Mouse (Mus musculus) lung, adult 2 months (tissue): ENCODE data around the gene Srgap2. TPM values are rescaled to one million over a fixed set of nuclear protein-coding genes. Genes with fewer than 3 reads are reported as not detected.
A peak's percentile ranks its signal among the peaks of the same experiment; 100 is the strongest.

ENCODE experiments used
- DNase-seq: peaks from one replicate; pipeline ENCODE4 v3.0.0; 2022
- H3K4me1 ChIP-seq: fragments of 200-500 bp; 2 replicates; pipeline ENCODE4 v1.6.1; 2011; ENCODE audit warnings: low read length; ENCODE audit not compliant: control insufficient read depth, insufficient read depth
- H3K4me3 ChIP-seq: fragments of 200-500 bp; replicated peaks from 2 replicates; pipeline ENCODE3; 2011; ENCODE audit warnings: low read depth, mild to moderate bottlenecking, control low read depth, low read length; ENCODE audit errors: extremely low read depth
- CTCF ChIP-seq: fragments of 200-500 bp; IDR thresholded peaks from 2 replicates; pipeline ENCODE4 v1.5.1; 2011; ENCODE audit warnings: mild to moderate bottlenecking, low read length, control low read depth; ENCODE audit not compliant: insufficient read depth
- POLR2A ChIP-seq: fragments of 200-500 bp; IDR thresholded peaks from 2 replicates; pipeline ENCODE4 v1.6.1; 2011; ENCODE audit warnings: low read depth, mild to moderate bottlenecking, control low read depth, low read length, borderline replicate concordance; ENCODE audit errors: extremely low read depth
- WGBS: fragments of 180-500 bp; shearing (Covaris S2); methylation state at CpG from one replicate; pipeline ENCODE4 v1.1.7; 2018; 5-methylcytosine and 5-hydroxymethylcytosine counted together
- polyA plus RNA-seq: library from polyadenylated mRNA; depleted of rRNA; stranded (reverse); fragments of >200 nt; gene quantifications from 2 replicates; pipeline ENCODE4 v1.2.3, GENCODE M21; 2012

Gene Srgap2
- polyA plus RNA-seq, 1 experiment = 34.8 TPM

GRCm38 (mm10) chr1:131299788-131300187, 227.4 kb downstream of the Srgap2 start:
- DNase-seq = no peak
- Histone ChIP-seq H3K4me3 (no peak overlapping the region), H3K4me1 (no peaks in the 10 kb centered on the region)
- TF ChIP-seq CTCF (no peak), POLR2A (no peak)
- WGBS = 72% methylated on average over 6 of the region's 6 CpGs

- H3K4me1 ChIP-seq = no peaks in the 10 kb centered on the region
- 77% methylated on average over 3 of the region's 3 CpGs for WGBS
- no peak overlapping the region for H3K4me3 ChIP-seq
- no peak for DNase-seq
- TF ChIP-seq POLR2A = no peak
- no peak for TF ChIP-seq CTCF
These were observed 227.9 kb downstream of the Srgap2 start for GRCm38 (mm10) chr1:131299240-131299639.

- H3K4me3 ChIP-seq = no peak overlapping the region
- 93% methylated on average over 9 of the region's 9 CpGs for WGBS
- TF ChIP-seq POLR2A (no peak), CTCF (no peak)
- DNase-seq = no peak
- H3K4me1 ChIP-seq = no peaks in the 10 kb centered on the region
These were observed 229.0 kb downstream of the Srgap2 start for GRCm38 (mm10) chr1:131298171-131298570.

GRCm38 (mm10) chr1:131296726-131297125, 230.4 kb downstream of the Srgap2 start:
- H3K4me1 ChIP-seq = no peaks in the 10 kb centered on the region
- 84% methylated on average over 7 of the region's 7 CpGs for WGBS
- H3K4me3 ChIP-seq = no peak overlapping the region
- TF ChIP-seq POLR2A (no peak), CTCF (no peak)
- DNase-seq = no peak

- no peak for DNase-seq
- Histone ChIP-seq H3K4me3 (no peak overlapping the region), H3K4me1 (no peaks in the 10 kb centered on the region)
- no peak for TF ChIP-seq POLR2A
- no peak for TF ChIP-seq CTCF
- WGBS = 75% methylated on average over 8 of the region's 8 CpGs
These were observed 232.0 kb downstream of the Srgap2 start for GRCm38 (mm10) chr1:131295200-131295599.

- 79% methylated on average over 2 of the region's 2 CpGs for WGBS
- no peak for DNase-seq
- H3K4me1 ChIP-seq = no peaks in the 10 kb centered on the region
- TF ChIP-seq POLR2A = no peak
- TF ChIP-seq CTCF = no peak
- no peak overlapping the region for H3K4me3 ChIP-seq
These were observed 233.3 kb downstream of the Srgap2 start for GRCm38 (mm10) chr1:131293922-131294250.

GRCm38 (mm10) chr1:131293221-131293921, 233.8 kb downstream of the Srgap2 start:
- DNase-seq = no peak
- H3K4me1 ChIP-seq = no peaks in the 10 kb centered on the region
- H3K4me3 ChIP-seq = no peak overlapping the region
- TF ChIP-seq CTCF = no peak
- TF ChIP-seq POLR2A = no peak
- WGBS = 80% methylated on average over 4 of the region's 4 CpGs

GRCm38 (mm10) chr1:131290648-131291047, 236.5 kb downstream of the Srgap2 start:
- Histone ChIP-seq H3K4me1 (no peaks in the 10 kb centered on the region), H3K4me3 (no peak overlapping the region)
- 31% methylated on average over 2 of the region's 2 CpGs for WGBS
- TF ChIP-seq CTCF = peak; percentile 24; the same call in 1 of the 2 replicates
- no peak for TF ChIP-seq POLR2A
- DNase-seq = peak; percentile 63

- TF ChIP-seq POLR2A = no peak
- no peak for TF ChIP-seq CTCF
- DNase-seq = no peak
- no peaks in the 10 kb centered on the region for H3K4me1 ChIP-seq
- WGBS = 79% methylated on average over 6 of the region's 6 CpGs
- no peak overlapping the region for H3K4me3 ChIP-seq
These were observed 238.2 kb downstream of the Srgap2 start for GRCm38 (mm10) chr1:131288938-131289337.

- no peak for DNase-seq
- Histone ChIP-seq H3K4me3 (no peak overlapping the region), H3K4me1 (no peaks in the 10 kb centered on the region)
- TF ChIP-seq POLR2A (no peak), CTCF (no peak)
- 42% methylated on average over 2 of the region's 2 CpGs for WGBS
These were observed 239.9 kb downstream of the Srgap2 start for GRCm38 (mm10) chr1:131287267-131287666.
